Mouse (Mus musculus) heart, adult 9 months (tissue): Measurements from ENCODE around the gene AI837181.

ENCODE experiments used
- DNase-seq, 2 experiments: peaks; one replicate each; pipeline ENCODE4 v3.0.0; 2022; ENCODE audit warnings: low spot score in 2 of 2

The AI837181 gene

GRCm38 (mm10) chr19:5414534-5414957, 10.4 kb upstream of the AI837181 start:
- peak; percentile 77 to 83 for DNase-seq

- DNase-seq, result peak; percentile 50 to 53
These were observed 6.0 kb upstream of the AI837181 start for GRCm38 (mm10) chr19:5418750-5419466.

GRCm38 (mm10) chr19:5419630-5420029, 5.3 kb upstream of the AI837181 start:
- DNase-seq, result no peak

GRCm38 (mm10) chr19:5420579-5420978, 4.4 kb upstream of the AI837181 start:
- no peak for DNase-seq

GRCm38 (mm10) chr19:5421784-5422183, 3.2 kb upstream of the AI837181 start:
- no peak for DNase-seq

DNA sequence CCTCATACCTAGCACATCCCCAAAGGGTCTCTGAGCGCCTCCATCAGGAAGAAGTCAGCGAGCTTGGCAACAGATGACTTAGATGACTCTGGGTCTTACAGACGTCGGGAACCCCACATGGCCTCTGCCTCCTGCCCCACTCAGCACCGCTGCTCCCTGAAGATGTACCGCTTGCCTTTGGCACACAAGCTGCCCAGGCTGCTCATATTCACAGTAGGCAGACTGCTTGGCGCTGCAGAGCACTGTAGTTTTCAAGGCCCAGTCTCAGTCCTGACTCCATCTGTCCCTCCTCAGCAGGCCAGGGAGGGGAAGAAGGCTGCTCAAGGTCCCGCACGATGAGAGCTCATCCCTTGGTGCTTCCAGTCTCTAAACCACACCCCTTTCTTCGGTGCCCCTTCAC, 2.7 kb upstream of the AI837181 start:
- DNase-seq, result no peak

DNA sequence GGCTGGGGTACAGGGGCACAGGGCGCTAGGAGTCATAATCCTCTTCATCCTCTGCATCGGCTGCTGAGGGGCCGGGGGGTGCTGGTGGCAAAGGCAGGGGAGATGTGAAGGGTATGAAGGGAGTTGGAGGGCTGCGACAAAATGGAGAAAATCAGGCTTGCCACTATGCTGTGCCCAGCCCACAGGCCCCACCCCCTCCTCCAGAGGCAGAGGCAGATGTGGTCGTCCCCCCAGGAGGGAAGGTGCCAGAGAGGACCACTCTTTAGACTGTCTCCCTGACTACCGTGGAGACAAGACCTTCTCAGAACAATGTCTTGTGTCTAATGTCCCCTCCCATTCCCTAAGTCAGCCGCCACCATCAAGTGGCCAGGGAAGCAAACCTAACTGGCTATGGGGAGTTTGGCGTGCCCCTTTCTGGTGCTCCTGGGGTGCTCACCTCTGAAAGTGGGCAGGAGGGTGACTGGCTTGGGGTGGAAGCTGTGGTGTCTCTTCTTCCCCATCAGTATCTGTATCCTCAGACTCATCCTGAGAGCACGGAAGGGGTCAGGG, 2.0 kb upstream of the AI837181 start:
- DNase-seq, result no peak

DNA sequence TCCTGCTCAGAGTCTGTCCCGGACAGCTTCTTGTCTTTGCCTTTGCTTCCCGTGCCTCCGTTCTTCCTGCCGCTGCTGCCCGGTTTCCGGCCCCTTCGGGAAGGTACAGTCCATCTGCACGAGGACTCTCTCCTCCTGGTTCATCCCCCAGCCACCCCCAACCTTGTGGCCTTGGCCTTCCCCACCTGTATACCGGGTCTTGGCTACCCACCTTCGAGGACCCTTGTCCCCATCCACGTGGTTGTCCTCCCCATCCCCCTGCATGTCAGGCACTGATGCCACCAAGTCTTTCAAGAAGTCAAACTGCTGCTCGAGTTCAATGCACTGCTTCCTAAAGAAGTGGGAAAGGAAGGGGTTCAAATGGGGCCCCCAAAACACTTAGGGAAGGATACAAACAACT, 1.4 kb upstream of the AI837181 start:
- no peak for DNase-seq

- peak in 1 of 2 experiments; percentile 60 for DNase-seq
These were observed 707 bp upstream of the AI837181 start for GRCm38 (mm10) chr19:5424092-5424781.

GRCm38 (mm10) chr19:5425906-5426565, 1.1 kb downstream of the AI837181 start:
- no peak for DNase-seq

DNA sequence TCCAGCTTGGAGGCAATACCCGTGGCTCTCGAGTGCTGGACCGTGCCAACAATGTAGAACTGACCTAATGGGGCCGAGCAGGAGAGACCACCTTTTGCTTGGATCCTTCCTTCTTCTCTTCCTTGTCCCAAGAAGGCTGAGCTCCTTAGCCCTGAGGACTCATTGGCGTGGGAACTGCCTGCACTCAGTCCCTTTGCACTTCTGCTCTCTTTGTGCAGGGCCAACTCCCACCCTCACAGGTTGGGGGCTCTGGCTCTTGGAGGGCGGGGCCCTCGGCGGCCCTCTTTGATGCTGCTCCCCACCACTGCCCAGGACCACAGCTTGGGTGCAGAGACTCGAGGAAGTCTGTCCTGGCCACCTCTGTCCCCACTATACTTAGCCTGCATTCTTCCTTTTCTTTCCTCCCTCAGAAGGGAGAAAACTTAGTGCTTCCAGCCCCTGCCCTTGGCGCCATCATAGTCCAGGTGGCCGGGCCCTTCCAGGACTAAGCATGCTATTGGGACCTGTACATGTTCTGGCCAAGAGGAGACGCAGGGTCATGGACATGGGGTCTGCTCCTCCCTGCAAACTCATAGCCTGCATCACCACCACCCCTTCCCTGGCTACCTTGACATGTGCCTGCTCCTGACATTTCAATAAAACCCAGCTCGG, 1.8 kb downstream of the AI837181 start:
- DNase-seq, result no peak

GRCm38 (mm10) chr19:5428083-5428482, 3.1 kb downstream of the AI837181 start:
- no peak for DNase-seq

DNA sequence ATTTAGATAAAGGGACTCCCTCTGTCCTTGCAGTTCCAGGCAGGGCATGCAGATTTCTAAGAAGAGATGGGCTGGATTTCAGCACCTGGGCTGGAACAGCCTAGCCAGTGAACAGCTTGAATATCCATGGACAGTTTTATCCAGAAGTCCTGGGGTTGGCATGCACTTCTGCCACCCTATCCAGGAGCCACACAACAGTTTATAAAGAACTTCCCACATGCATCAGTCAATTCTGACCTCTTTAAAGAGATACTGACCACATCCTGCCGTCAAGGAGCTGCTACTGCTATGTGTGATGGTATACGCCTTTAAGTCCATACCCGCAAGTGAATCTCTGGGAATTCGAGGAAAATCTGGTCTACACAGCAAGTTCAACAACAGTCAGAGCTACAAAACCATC, 4.3 kb downstream of the AI837181 start:
- DNase-seq, result no peak

GRCm38 (mm10) chr19:5429806-5430205, 4.9 kb downstream of the AI837181 start:
- DNase-seq, result peak in 1 of 2 experiments; percentile 39

DNA sequence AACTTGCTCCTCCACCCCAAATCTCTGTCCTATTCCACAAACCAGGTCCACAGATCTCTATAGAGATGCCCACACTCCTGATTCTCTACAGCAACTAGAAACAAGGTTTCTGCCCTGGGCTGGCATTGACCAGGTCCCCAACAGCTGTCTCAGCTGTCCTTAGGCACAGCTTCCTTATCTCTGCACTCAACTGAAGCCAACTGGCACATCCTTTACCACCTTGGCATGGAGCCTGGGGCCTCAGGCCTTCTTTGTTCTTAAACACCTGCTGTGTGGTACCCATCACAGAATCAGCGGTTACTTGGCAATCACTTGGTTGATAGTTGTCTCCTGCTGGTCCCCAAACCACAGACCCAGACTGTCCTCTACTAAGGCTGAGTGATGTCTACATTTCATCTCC, 5.5 kb downstream of the AI837181 start:
- DNase-seq, result no peak

DNA sequence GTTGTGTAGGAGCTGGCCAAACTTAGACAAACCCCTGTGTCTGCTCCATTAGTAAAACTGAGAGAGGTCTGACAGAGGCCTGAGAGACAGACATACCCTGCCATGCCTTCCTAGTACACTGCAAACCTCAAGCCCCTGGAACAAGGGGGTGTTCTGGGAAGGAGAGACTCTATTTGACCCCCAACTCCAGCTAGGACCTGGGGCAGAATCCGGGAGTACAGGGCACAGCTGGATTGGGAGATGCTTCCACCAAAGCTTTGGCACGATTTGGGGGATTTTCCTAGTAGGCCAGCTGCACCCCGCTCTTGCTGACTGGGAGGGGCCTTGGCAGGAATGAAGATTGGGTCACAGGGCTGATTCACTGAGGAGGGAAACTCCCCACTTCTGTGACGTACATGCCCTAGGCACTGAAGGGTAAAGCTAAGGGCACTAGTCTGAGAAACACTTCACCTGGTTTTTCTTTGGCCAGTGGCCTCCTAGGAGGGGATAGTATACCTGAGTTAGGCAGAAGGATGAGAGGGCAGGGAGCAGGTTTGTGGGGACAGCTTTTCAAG, 7.0 kb downstream of the AI837181 start:
- peak in 1 of 2 experiments; percentile 53 for DNase-seq

DNA sequence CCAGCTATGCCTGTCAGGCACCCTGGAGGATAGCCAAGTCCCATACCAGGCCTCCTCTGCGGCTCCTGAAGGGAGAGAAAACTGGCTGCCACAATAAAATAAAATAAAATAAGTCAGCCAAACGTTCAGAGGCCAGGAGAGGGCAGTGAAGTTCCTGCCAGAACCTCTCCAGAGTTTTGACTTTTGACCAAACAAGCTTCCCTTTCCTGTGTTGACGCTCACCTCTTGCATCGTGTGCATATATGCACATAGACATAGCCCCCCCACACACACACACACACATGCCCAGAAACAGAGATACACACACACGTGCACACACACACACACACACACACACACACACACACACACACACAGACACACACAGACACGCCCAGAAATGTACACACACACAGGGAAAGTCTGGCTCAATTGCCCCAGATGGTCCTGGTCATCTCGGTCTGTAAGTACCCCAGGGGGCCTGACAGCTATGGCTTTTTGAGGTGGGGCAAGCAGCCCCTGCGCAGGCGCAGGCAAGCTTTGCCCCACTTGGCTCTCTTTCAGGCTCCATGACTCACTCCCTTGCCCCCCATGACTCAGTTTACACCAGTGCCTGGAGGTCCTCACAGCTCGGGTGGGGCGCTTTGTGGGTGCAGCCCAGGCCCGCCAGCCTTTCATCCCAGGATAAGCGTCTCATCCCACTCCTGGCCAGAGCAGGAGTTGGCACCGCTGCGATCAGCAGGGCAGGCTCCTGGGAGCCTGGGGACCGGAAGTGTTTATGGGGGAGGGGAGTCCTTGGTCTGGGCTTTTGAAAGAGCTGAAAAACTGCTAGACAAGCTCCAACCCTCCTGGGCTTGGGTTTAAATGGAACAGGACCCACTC, 8.3 kb downstream of the AI837181 start:
- DNase-seq, result peak; percentile 36 to 63

- DNase-seq, result no peak
These were observed 9.0 kb downstream of the AI837181 start for GRCm38 (mm10) chr19:5433951-5434350.

GRCm38 (mm10) chr19:5444371-5444908, 19.5 kb downstream of the AI837181 start:
- no peak for DNase-seq

DNA sequence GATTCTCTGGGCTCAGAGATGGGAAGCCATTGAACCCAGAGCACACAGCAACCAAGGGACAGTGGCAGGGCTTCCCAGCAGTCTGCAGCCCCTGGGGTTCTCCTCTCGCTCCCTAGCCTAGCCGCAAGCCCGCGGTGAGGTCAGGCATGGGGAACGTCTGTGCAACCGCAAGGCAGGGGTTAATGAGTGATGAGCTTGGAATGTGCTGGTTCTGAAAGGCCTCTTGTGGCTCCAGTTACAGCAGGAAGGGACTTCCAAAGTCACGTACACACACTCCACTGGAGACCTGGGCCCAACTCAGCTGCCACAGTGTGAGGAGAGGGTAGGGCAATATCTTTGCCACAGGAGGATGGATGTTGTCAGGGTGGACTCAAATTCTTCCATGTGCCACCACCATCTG, 20.0 kb downstream of the AI837181 start:
- no peak for DNase-seq
